Mouse (Mus musculus) embryonic facial prominence, embryonic 14.5 days (tissue): Measurements from ENCODE around the gene Nos1. TPM values are rescaled to one million over a fixed set of nuclear protein-coding genes. Genes with fewer than 3 reads are reported as not detected.

Experiments used
- ATAC-seq: fragments of 200-750 bp; cut with Nextera tagmentation; 2 replicates; pipeline ENCODE4 v1.8.0; 2017; ENCODE audit warnings: low read depth, moderate number of reproducible peaks, moderate TSS enrichment
- DNase-seq: peaks from one replicate; pipeline ENCODE4 v3.0.0-alpha.2; 2015; ENCODE audit warnings: low spot score
- H3K27ac ChIP-seq: fragments of 300-500 bp; sonication (generic); replicated peaks from 2 replicates; pipeline ENCODE4 v1.5.1; 2014; ENCODE audit warnings: low read depth, mild to moderate bottlenecking, low read length, moderate library complexity
- H3K27me3 ChIP-seq: fragments of 300-500 bp; sonication (generic); replicated peaks from 2 replicates; pipeline ENCODE4 v1.6.1; 2014; ENCODE audit warnings: low read length; ENCODE audit not compliant: control insufficient read depth, insufficient read depth
- H3K36me3 ChIP-seq: fragments of 300-500 bp; sonication (generic); 2 replicates; pipeline ENCODE4 v1.6.1; 2014; ENCODE audit warnings: low read length, mixed read lengths; ENCODE audit not compliant: control insufficient read depth, insufficient read depth
- H3K4me1 ChIP-seq: fragments of 300-500 bp; sonication (generic); 2 replicates; pipeline ENCODE4 v1.6.1; 2014; ENCODE audit warnings: antibody characterized with exemption, low read length; ENCODE audit not compliant: control insufficient read depth, insufficient read depth
- H3K4me2 ChIP-seq: fragments of 300-500 bp; sonication (generic); 2 replicates; pipeline ENCODE4 v1.6.1; 2014; ENCODE audit warnings: low read depth, mild to moderate bottlenecking, low read length, moderate library complexity, mixed read lengths
- H3K4me3 ChIP-seq: fragments of 300-500 bp; sonication (generic); 2 replicates; pipeline ENCODE4 v1.5.1; 2014; ENCODE audit warnings: low read depth, mild to moderate bottlenecking, low read length
- H3K9ac ChIP-seq: fragments of 300-500 bp; sonication (generic); 2 replicates; pipeline ENCODE4 v1.6.1; 2014; ENCODE audit warnings: low read depth, mild to moderate bottlenecking, low read length, moderate library complexity, mixed read lengths
- H3K9me3 ChIP-seq: fragments of 300-500 bp; sonication (generic); 2 replicates; pipeline ENCODE4 v1.6.1; 2016; ENCODE audit warnings: low read length; ENCODE audit not compliant: control insufficient read depth
- WGBS: fragments of 180-500 bp; shearing (Covaris S2); extraction: QIAGEN DNeasy Blood & Tissue Kit; methylation state at CpG from one replicate; pipeline ENCODE4 v1.1.7; 2014; 5-methylcytosine and 5-hydroxymethylcytosine counted together
- polyA plus RNA-seq: library from polyadenylated mRNA; unstranded; fragments of >200 nt; fragmentation: Nextera tagmentation; extraction: Ambion mirVana; gene quantifications from 2 replicates; pipeline ENCODE4 v1.2.1, GENCODE M21; 2014

The Nos1 gene
- polyA plus RNA-seq, 1 experiment from 2014 or later, result 2.5 TPM

GRCm38 (mm10) chr5:117909524-117909923 is 128.7 kb downstream of the Nos1 start:
- H3K9ac ChIP-seq, result no peak overlapping the region
- no peaks in the 10 kb centered on the region for H3K4me1 ChIP-seq
- no peak overlapping the region for H3K4me2 ChIP-seq
- ATAC-seq, result no peak
- H3K9me3 ChIP-seq, result no peaks in the 10 kb centered on the region
- WGBS, result 74% methylated on average over 4 of the region's 4 CpGs
- H3K27ac ChIP-seq, result no peak overlapping the region
- H3K36me3 ChIP-seq, result no peaks in the 10 kb centered on the region
- no peak overlapping the region for H3K4me3 ChIP-seq
- H3K27me3 ChIP-seq, result no peaks in the 10 kb centered on the region
- DNase-seq, result no peak

- Histone ChIP-seq H3K4me2 (no peak overlapping the region), H3K9me3 (no peaks in the 10 kb centered on the region), H3K36me3 (no peaks in the 10 kb centered on the region), H3K27ac (no peak overlapping the region), H3K4me1 (no peaks in the 10 kb centered on the region), H3K4me3 (no peak overlapping the region), H3K9ac (no peak overlapping the region), H3K27me3 (no peaks in the 10 kb centered on the region)
- WGBS, result 79% methylated on average over 5 of the region's 5 CpGs
- ATAC-seq (no peak), DNase-seq (no peak)
Observed at GRCm38 (mm10) chr5:117916349-117916748, 135.5 kb downstream of the Nos1 start.

GRCm38 (mm10) chr5:117916906-117917305 is 136.1 kb downstream of the Nos1 start:
- ATAC-seq (no peak), DNase-seq (no peak)
- no peaks in the 10 kb centered on the region for H3K27me3 ChIP-seq
- no peak overlapping the region for H3K4me3 ChIP-seq
- H3K9me3 ChIP-seq, result no peaks in the 10 kb centered on the region
- H3K9ac ChIP-seq, result no peak overlapping the region
- H3K4me1 ChIP-seq, result no peaks in the 10 kb centered on the region
- no peaks in the 10 kb centered on the region for H3K36me3 ChIP-seq
- H3K27ac ChIP-seq, result no peak overlapping the region
- 61% methylated on average over 3 of the region's 3 CpGs for WGBS
- no peak overlapping the region for H3K4me2 ChIP-seq

- DNase-seq (no peak), ATAC-seq (no peak)
- H3K9me3 ChIP-seq, result no peaks in the 10 kb centered on the region
- H3K27me3 ChIP-seq, result no peaks in the 10 kb centered on the region
- no peak overlapping the region for H3K27ac ChIP-seq
- H3K36me3 ChIP-seq, result no peaks in the 10 kb centered on the region
- H3K4me2 ChIP-seq, result no peak overlapping the region
- no peak overlapping the region for H3K9ac ChIP-seq
- no peaks in the 10 kb centered on the region for H3K4me1 ChIP-seq
- no peak overlapping the region for H3K4me3 ChIP-seq
- 78% methylated on average over 12 of the region's 12 CpGs for WGBS
Observed at GRCm38 (mm10) chr5:117921786-117922528, 141.1 kb downstream of the Nos1 start.

- Histone ChIP-seq H3K4me2 (no peak overlapping the region), H3K9ac (no peak overlapping the region), H3K36me3 (no peaks in the 10 kb centered on the region), H3K4me3 (no peak overlapping the region), H3K27me3 (no peaks in the 10 kb centered on the region), H3K27ac (no peak overlapping the region), H3K9me3 (no peaks in the 10 kb centered on the region), H3K4me1 (no peaks in the 10 kb centered on the region)
- 38% methylated on average over 6 of the region's 6 CpGs for WGBS
- no peak for DNase-seq
- ATAC-seq, result no peak
Observed at GRCm38 (mm10) chr5:117923688-117924087, 142.9 kb downstream of the Nos1 start.

- Histone ChIP-seq H3K27ac (no peak overlapping the region), H3K36me3 (no peaks in the 10 kb centered on the region), H3K4me3 (no peak overlapping the region), H3K4me2 (no peak overlapping the region), H3K4me1 (no peaks in the 10 kb centered on the region), H3K9me3 (no peaks in the 10 kb centered on the region), H3K27me3 (no peaks in the 10 kb centered on the region), H3K9ac (no peak overlapping the region)
- ATAC-seq (no peak), DNase-seq (no peak)
- WGBS, result 92% methylated on average over 2 of the region's 2 CpGs
Observed at GRCm38 (mm10) chr5:117928553-117928952, 147.7 kb downstream of the Nos1 start.

GRCm38 (mm10) chr5:117932222-117932621 is 151.4 kb downstream of the Nos1 start:
- no peak for ATAC-seq
- Histone ChIP-seq H3K27ac (no peak overlapping the region), H3K9me3 (no peaks in the 10 kb centered on the region)

GRCm38 (mm10) chr5:117932862-117933261 is 152.0 kb downstream of the Nos1 start:
- H3K27me3 ChIP-seq, result no peaks in the 10 kb centered on the region

More at GRCm38 (mm10) chr5:117932222-117932621, 151.4 kb downstream of the Nos1 start:
- 62% methylated on average over 2 of the region's 2 CpGs for WGBS
- no peak for DNase-seq
- Histone ChIP-seq H3K4me1 (no peaks in the 10 kb centered on the region), H3K4me2 (no peak overlapping the region), H3K4me3 (no peak overlapping the region), H3K9ac (no peak overlapping the region), H3K27me3 (no peaks in the 10 kb centered on the region), H3K36me3 (no peaks in the 10 kb centered on the region)

GRCm38 (mm10) chr5:117936346-117936745 is 155.5 kb downstream of the Nos1 start:
- Histone ChIP-seq H3K36me3 (no peaks in the 10 kb centered on the region), H3K4me2 (no peak overlapping the region), H3K27ac (no peak overlapping the region), H3K27me3 (no peaks in the 10 kb centered on the region), H3K4me3 (no peak overlapping the region), H3K9ac (no peak overlapping the region), H3K4me1 (no peaks in the 10 kb centered on the region), H3K9me3 (no peaks in the 10 kb centered on the region)
- no peak for ATAC-seq
- DNase-seq, result no peak
- 67% methylated on average over 16 of the region's 16 CpGs for WGBS

More at GRCm38 (mm10) chr5:117932862-117933261, 152.0 kb downstream of the Nos1 start:
- no peaks in the 10 kb centered on the region for H3K9me3 ChIP-seq
- no peak overlapping the region for H3K9ac ChIP-seq
- no peaks in the 10 kb centered on the region for H3K4me1 ChIP-seq
- ATAC-seq (no peak), DNase-seq (peak; percentile 89)
- H3K36me3 ChIP-seq, result no peaks in the 10 kb centered on the region
- H3K27ac ChIP-seq, result no peak overlapping the region
- H3K4me2 ChIP-seq, result no peak overlapping the region
- no peak overlapping the region for H3K4me3 ChIP-seq
- 2% methylated on average over 7 of the region's 9 CpGs for WGBS
